Mouse (Mus musculus): ENCODE data around the gene Lmf2.

DNA sequence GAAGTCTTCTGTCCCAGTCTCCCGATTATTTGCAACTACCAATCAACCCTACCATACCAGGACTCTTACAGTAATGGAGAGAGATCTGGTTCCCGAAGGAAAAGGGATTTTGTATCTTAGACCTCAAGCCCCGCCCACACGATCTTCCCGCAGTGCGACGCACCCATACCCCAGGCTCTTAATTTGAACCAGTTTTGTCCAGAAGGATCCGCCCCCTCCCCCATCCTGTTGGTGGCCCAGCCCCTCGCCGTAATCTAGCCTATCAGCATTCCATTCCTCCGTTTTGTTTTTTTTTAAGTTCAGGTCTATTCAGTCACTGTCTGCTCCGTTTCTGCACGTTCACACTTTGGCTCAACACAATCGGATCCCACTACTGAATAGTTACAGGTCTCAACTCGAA is 913 bp upstream of the Lmf2 start:
- TF ChIP-seq CTCF (conservative IDR thresholded peaks at IDR 0.05; ENCODE audit: low read length), result no peak
- TF ChIP-seq NANOG (IDR thresholded peaks at IDR 0.05; ENCODE audit: borderline replicate concordance, low read length), result no peak
